ENCODE assay signal across 9 mouse cellular contexts in the genomic region with DNA sequence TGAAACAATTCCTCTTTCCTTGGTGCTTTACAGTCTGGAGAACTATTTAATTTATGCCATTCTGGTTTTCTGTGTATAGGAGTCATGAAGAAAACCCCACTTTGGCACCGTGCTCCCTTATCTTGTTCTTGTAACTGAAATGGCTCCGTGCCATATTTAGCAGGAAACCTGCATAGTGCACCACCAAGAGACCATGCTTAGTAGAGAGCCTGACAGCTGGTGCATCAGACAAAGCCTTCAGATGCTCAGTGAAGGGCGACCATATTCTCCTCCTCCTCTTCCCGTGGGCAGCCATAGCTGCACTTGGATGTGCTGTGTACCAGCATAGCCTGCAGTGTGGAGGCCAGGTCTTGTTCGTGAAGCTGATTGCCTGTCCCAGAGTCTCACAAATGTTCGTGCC.
DNase-seq lines count a peak whose midpoint lies in the region; ATAC-seq lines count a peak whose summit lies in the region.
"Had no signal": no experiment of that assay in that cellular context is flagged by ENCODE, and none has a peak within 500 bp of the region (broad histone marks: within the 10 kb centered on the region; RNA-seq: fewer than 3 reads in every experiment).

No protein-coding gene starts in this region.

- peak; percentile 66; the same call in 1 of the 2 replicates for ATAC-seq in midbrain, embryonic 13.5 days
- no peak for ATAC-seq in midbrain, embryonic 11.5 days (ENCODE audit: low FRiP score)
- peak; percentile 78 to 79 for ATAC-seq in hematopoietic stem cell, adult 5-6 weeks (replicated peaks in 1 of 2; ENCODE audit: insufficient read depth in 1 of 2, low FRiP score in 2 of 2, low TSS enrichment in 1 of 2, low read depth in 1 of 2, poor library complexity in 2 of 2, severe bottlenecking in 2 of 2)
- ATAC-seq in erythroblast, adult 5-6 weeks (replicated peaks; ENCODE audit: low FRiP score, poor library complexity, severe bottlenecking): no peak

- 0 out of 2 replicates have a peak overlapping the region, but pooled peaks have one; percentile 15 for H3K27ac ChIP-seq in midbrain, embryonic 13.5 days
- no peak overlapping the region for H3K27ac ChIP-seq in midbrain, embryonic 11.5 days (ENCODE audit: low read depth, low read length)
- H3K27ac ChIP-seq: liver, embryonic 13.5 days had no signal

- H3K9ac ChIP-seq in midbrain, embryonic 13.5 days (replicated peaks): no peak overlapping the region
- H3K9ac ChIP-seq in midbrain, embryonic 11.5 days (ENCODE audit: low read length): no peak overlapping the region
- H3K9ac ChIP-seq: liver, embryonic 13.5 days had no signal

- intact Hi-C loops in heart, postnatal 36 days (cut with DNase I): no loop called here

- 64% methylated on average over 6 of the region's 6 CpGs for WGBS in midbrain, embryonic 13.5 days
- 79% methylated on average over 6 of the region's 6 CpGs for WGBS in midbrain, embryonic 11.5 days

- no peak overlapping the region for H3K4me2 ChIP-seq in midbrain, embryonic 13.5 days (replicated peaks)
- no peak overlapping the region for H3K4me2 ChIP-seq in midbrain, embryonic 11.5 days
- H3K4me2 ChIP-seq: liver, embryonic 13.5 days had no signal

- peak; percentile 26 to 29 for DNase-seq in heart, adult 18-20 months
- DNase-seq in heart, postnatal 36 days: no peak
- no peak for DNase-seq in midbrain, embryonic 11.5 days (ENCODE audit: low spot score, missing footprints)
- DNase-seq in telencephalon, adult 2 months (ENCODE audit: low read depth, low spot score): peak; percentile 38
- DNase-seq in right cerebral cortex, adult 2 months (ENCODE audit: low spot score in 2 of 2): no peak
- DNase-seq: liver, embryonic 13.5 days had no signal

- no peaks in the 10 kb centered on the region for H3K36me3 ChIP-seq in midbrain, embryonic 13.5 days
- H3K36me3 ChIP-seq in midbrain, embryonic 11.5 days (ENCODE audit: control insufficient read depth, insufficient read depth, low read length): no peaks in the 10 kb centered on the region
- H3K36me3 ChIP-seq: liver, embryonic 13.5 days had no signal

- H3K4me3 ChIP-seq in midbrain, embryonic 13.5 days (replicated peaks): no peak overlapping the region
- no peak overlapping the region for H3K4me3 ChIP-seq in midbrain, embryonic 11.5 days (ENCODE audit: low read depth, low read length)
- H3K4me3 ChIP-seq: liver, embryonic 13.5 days had no signal

- no peaks in the 10 kb centered on the region for H3K9me3 ChIP-seq in midbrain, embryonic 13.5 days
- no peaks in the 10 kb centered on the region for H3K9me3 ChIP-seq in midbrain, embryonic 11.5 days (ENCODE audit: control insufficient read depth, low read length)
- H3K9me3 ChIP-seq: liver, embryonic 13.5 days had no signal

- H3K4me1 ChIP-seq in midbrain, embryonic 13.5 days (replicated peaks): peaks cover 20% of the 10 kb centered on the region
- peaks cover 6% of the 10 kb centered on the region for H3K4me1 ChIP-seq in midbrain, embryonic 11.5 days (ENCODE audit: control insufficient read depth, insufficient read depth, low read length)
- H3K4me1 ChIP-seq: liver, embryonic 13.5 days had no signal

- no peaks in the 10 kb centered on the region for H3K27me3 ChIP-seq in midbrain, embryonic 13.5 days
- H3K27me3 ChIP-seq in midbrain, embryonic 11.5 days (ENCODE audit: control insufficient read depth, insufficient read depth, low read length): no peaks in the 10 kb centered on the region
- H3K27me3 ChIP-seq: liver, embryonic 13.5 days had no signal

Comparison
In these comparisons a context has a peak if more than half of its experiments do, and no peak if none do; other contexts are left out.
1. DNase-seq: peak in heart, adult 18-20 months (2 of 2) and telencephalon, adult 2 months (single experiment); none in heart, postnatal 36 days (0 of 2), midbrain, embryonic 11.5 days (single experiment) and right cerebral cortex, adult 2 months (0 of 2).
2. ATAC-seq: peak in midbrain, embryonic 13.5 days (single experiment) and hematopoietic stem cell, adult 5-6 weeks (2 of 2); none in midbrain, embryonic 11.5 days (single experiment) and erythroblast, adult 5-6 weeks (single experiment).